Mouse (Mus musculus): ENCODE measurements around the gene Msx1.

DNA sequence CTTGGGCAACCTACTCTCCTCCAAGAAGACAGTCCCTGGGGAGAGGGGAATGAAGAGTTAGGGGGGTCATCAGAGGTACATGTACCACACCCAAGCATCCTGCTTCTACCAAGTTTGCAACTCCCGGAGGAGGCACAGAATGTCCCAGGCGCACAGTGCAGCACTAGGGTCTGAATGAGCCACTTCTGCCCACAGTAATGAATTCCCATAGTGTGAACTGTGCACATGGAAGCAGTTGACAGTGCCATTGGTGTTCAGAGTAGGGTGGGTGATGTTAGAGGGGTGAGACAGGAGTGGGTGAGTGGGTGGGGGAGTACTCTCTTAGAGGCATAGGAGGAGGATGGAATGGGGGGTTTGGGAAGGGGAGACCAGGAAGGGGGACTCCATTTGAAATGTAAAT lies 39.9 kb upstream of the Msx1 start:
- TF ChIP-seq CTCF (IDR thresholded peaks at IDR 0.05; ENCODE audit: insufficient read depth, low read length) (no peak), POLR2A (IDR thresholded peaks at IDR 0.05; ENCODE audit: borderline replicate concordance, extremely low read depth, low read depth, low read length) (no peak)
